Mouse (Mus musculus) layer of hippocampus, adult 18-20 months (tissue): ENCODE results near the gene Bahd1. TPM values are rescaled to one million over a fixed set of nuclear protein-coding genes. Genes with fewer than 3 reads are reported as not detected.

Experiments
- DNase-seq, 2 experiments: peaks; one replicate each; pipeline ENCODE4 v3.0.0; 2022; ENCODE audit warnings: low spot score in 2 of 2
- long read RNA-seq: library from polyadenylated mRNA; stranded (forward); transcript quantifications from one replicate; pipeline ENCODE4 v2.0.0, GENCODE M21; 2021
- total RNA-seq, 2 experiments: library from RNA; stranded (reverse); gene quantifications; 2 replicates each; pipeline ENCODE4 v1.2.3; 2021

Bahd1 gene
- total RNA-seq = 10 to 100 TPM; 65.2 to 68.1 TPM
- long read RNA-seq, full-length matches to known transcripts = 2 of 9 reads
- long read RNA-seq, partial matches to known transcripts = 4 of 9 reads
- long read RNA-seq, other reads (novel, unspliced or antisense) = 3 of 9 reads

GRCm38 (mm10) chr2:118899981-118900825 is at the start of gene Bahd1:
Bahd1 (plus strand) TSS chr2:118900377.
- peak in 1 of 2 experiments; percentile 36 for DNase-seq

- no peak for DNase-seq
Measured at GRCm38 (mm10) chr2:118851756-118852155, 48.4 kb upstream of the Bahd1 start.

DNA sequence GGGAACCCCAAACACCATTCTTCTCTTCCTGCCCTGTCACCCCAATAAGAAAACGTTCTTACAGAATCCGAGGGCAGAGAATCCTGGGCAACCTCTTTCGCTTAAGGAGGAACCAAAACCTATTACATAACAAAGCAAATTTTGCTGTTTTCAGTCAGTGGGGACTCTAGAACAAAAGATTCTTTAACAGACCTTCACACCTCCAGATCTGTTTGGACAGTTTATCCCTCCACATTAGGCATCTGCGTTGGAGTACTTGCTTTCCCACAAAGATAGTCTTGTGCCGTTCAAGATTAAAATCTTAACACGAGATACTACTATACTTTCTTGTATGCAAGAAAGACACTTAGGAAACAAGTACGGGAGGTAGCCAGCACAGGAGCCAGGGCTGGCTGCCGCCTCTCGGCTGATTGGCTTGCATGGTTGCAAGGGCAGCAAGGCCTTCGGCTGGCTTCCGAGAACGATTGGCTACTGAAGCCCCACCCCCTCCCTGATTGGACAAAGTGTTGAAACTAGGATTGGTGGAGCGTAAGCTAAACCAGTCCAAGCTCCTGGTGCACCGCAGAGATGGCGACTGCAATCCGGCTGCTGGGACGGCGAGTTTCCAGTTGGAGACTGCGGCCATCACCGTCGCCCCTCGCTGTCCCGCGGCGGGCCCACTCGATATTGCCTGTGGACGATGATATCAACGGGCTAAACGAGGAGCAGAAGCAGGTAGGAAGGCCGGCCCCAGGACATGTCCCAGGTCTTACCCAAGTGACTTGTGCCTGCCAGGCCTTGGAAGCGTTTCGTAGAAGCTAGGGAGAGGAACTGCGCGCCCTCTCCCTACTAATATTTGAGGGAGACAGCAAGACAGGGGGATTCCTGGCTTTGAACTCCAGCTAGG is 38.5 kb upstream of the Bahd1 start, which contains the start of gene Ivd:
Ivd (plus strand) TSS at position 501 of the 886 bp plus-strand sequence.
- peak; percentile 91 to 97 for DNase-seq

GRCm38 (mm10) chr2:118862340-118862675 is 37.9 kb upstream of the Bahd1 start:
- no peak for DNase-seq

DNA sequence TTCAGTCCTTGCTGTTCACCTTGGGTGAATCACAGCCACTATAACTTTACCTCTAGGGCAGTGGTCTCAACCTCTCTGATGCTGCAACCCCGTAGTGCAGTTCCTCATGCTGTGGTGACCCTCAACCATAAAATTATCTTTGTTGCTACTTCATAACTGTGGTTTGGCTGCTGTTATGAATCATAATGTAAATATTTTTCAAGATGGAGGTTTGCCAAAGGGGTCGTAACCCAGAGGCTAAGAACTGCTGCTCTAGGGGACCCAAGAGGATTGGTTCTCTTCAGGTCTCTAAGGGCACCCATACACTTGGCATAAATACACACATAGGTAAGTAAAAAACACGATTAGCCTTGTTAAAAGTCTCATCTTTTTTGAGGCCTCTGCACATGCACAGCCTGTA is 29.6 kb upstream of the Bahd1 start:
- no peak for DNase-seq

DNA sequence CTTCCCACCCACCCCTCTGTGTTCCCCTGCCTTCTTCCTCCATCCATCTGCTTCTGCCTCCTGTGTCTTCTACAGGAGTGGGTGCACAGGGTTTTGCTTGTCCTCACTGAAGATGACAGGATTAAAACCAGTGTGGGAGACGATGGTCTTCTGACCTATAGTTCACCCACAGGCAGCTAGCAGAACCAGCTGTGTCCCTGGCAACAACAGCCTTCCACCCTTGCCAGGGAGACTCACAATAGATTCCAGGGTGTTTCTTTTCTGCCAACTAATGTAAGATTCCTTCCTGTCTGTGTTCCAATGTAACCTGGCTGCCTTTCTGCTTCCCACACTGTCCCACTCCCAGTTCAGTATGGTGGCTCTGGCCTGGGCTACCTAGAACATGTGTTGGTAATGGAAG is 29.1 kb upstream of the Bahd1 start:
- peak; percentile 35 to 51 for DNase-seq

- DNase-seq = no peak
Measured at GRCm38 (mm10) chr2:118873018-118873417, 27.2 kb upstream of the Bahd1 start.

- DNase-seq = no peak
Measured at GRCm38 (mm10) chr2:118873890-118874430, 26.2 kb upstream of the Bahd1 start.

DNA sequence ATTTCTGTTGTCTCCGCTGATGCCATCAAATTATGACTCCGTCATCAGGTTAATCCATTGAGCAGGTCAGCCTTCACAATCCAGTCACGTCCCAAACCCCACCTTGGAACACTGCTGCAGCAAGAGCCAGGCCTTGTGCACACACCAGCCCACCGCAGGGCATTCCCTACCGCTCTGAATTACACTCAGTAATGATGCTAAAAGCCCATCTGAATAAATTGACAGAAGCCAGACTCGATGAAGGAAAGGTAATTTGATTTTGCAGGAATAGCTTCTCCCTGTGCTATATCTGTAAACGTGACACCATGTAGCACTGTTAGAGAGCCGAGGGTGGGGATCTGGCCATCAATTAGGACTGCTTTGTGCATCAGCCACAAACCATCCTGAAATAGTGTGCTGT is 24.9 kb upstream of the Bahd1 start:
- no peak for DNase-seq

- DNase-seq = no peak
Measured at GRCm38 (mm10) chr2:118876453-118876852, 23.7 kb upstream of the Bahd1 start.

DNA sequence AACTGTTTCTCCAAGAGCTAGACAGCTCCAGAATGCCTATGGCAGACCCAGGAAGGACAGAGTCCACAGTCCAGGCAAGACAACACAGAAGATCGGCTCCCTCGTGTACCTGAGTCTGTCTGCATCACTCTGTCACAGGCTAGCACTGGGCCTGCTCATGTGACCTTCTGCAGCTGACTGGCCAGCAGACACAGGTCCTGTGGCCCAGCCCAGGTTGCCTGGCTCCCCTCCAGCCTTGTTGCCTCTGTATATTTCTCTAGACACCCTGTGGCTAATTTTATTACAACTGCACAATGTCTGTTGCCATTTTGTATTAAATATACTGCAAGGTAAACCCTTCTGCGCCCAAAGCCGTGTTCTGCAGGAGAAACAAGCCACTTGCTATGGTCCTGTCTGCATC is 19.2 kb upstream of the Bahd1 start:
- DNase-seq = no peak

- DNase-seq = no peak
Measured at GRCm38 (mm10) chr2:118881956-118882355, 18.2 kb upstream of the Bahd1 start.

- peak; percentile 83 to 92 for DNase-seq
Measured at GRCm38 (mm10) chr2:118882840-118883679, 17.1 kb upstream of the Bahd1 start.

GRCm38 (mm10) chr2:118887440-118887839 is 12.7 kb upstream of the Bahd1 start:
- DNase-seq = no peak

- no peak for DNase-seq
Measured at GRCm38 (mm10) chr2:118887845-118888548, 12.2 kb upstream of the Bahd1 start.

DNA sequence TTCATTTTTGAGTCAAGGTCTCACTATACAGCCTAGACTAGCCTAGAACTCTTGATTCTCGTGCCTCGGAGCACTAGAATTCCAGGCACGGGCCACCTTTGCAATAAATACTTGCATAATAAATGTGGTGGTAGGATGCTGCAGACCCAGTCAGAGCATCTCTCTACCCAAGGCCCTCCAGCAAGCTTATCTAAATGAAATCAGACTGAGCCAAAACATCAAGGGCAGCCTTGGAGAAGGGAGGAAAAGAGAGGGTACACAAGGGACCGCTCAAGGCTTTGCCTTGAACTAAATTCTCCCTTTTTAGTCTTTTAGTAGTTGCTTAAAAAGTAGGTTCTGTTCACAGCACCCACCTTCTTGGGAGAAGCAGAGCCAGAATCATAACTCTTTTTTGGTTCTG is 9.0 kb upstream of the Bahd1 start:
- DNase-seq = no peak

GRCm38 (mm10) chr2:118895990-118896913 is 3.9 kb upstream of the Bahd1 start:
- peak in 1 of 2 experiments; percentile 28 for DNase-seq

DNA sequence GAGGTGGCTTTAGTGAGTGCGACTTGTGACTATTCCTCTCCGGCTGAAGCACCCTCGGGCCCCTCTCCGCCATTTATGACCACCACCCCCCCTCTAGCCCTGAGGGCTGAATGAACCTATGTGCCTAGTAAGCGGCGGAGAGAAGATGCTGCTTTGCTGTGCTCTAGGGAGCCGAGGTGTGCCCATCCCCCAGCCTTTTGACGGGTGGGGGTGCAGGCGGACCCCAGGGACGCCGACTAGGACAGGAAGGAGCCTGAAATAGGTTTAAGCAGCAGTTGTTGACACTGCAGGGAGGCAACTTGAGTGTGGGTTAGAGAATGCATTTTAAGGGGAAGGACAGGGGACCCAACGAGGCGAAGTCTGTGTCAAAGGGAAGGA is 3.3 kb upstream of the Bahd1 start:
- DNase-seq = no peak

DNA sequence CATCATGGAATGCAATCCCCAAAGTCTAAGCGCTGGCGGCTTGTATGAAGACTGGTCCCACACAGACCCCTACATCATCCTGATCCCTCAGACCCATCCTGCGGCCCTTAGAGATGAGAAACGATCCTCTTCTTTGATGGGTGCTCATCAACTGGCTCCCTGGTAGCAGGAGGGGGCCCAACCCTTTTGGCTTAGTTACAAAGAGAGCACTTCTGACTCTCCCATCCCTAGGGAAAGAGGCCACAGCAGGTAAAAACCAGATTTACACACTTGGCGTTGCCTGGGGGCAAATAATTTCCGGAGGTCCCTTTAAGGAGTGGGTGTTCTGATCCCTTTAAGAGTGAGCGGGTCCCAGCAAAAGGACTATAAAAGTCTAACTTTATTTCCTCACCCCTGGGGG is 2.8 kb upstream of the Bahd1 start:
- DNase-seq = no peak
